Mouse (Mus musculus): ENCODE results near the gene 4932438A13Rik. TPM values are rescaled to one million over a fixed set of nuclear protein-coding genes. Genes with fewer than 3 reads are reported as not detected.

Gene 4932438A13Rik
- polyA plus RNA-seq, 1 experiment = 4.3 TPM

DNA sequence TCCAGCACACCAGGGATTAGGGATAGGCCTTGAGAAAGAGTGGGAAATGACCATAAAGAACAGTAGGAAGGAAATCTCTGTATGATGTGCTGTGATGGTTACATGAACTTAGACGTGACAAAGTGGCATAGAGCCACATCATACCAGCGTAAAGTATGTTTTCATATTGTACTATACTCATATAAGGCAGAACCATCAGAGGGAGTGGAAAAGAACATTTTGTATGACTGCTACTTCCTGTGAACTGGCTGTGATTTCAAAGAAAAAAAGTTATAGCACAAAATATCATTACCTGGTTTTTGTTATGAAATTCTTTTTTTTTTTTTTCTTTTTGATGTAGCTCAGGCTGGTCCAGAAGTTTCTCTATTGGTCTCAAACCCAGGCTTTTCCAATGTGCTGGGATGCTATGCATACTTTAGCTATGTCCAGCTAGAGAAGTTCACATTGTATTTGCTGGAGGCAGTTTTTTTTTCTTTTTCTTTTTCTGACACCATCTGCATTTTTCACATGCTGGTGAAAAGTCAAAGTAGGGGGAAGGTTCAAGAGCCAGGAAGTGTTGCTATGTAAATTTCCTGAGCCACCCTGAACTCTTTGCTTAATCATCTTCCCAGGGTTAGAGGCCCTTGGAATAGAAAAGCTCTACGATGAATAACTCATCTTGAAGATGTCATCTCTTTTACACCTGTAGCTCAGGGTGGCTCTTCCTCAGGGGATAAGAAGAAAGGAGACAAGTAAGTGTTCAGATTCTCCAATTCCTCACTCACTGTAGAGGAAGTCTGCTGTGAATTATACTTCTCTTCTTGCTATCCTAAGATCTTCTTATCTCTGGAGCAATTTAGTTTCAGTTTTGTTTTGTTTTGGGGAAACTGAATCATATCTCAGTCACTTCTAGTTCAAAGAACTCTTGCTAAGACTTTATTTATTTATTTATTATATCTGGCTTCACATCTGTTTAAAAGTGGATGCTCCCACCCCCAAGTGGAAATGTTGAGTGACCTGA lies 1.2 kb upstream of the 4932438A13Rik start:
- Histone ChIP-seq H3K4me3 (peak overlapping the region; percentile 67), H3K4me2 (ENCODE audit: low read depth) (peak overlapping the region; percentile 67)

GRCm38 (mm10) chr3:36863427-36863826 lies 523 bp downstream of the 4932438A13Rik start:
- peaks cover 9% of the 10 kb centered on the region for H3K79me2 ChIP-seq (ENCODE audit: control insufficient read depth, insufficient read depth)
- H3K4me2 ChIP-seq (ENCODE audit: low read depth) = peak overlapping the region; percentile 87
- peak overlapping the region; percentile 67 for H3K4me3 ChIP-seq
- H3K27me3 ChIP-seq (ENCODE audit: control insufficient read depth, insufficient read depth, insufficient read length) = no peaks in the 10 kb centered on the region
- no peaks in the 10 kb centered on the region for H3K36me3 ChIP-seq (ENCODE audit: control insufficient read depth, insufficient read depth)
- H3ac ChIP-seq (ENCODE audit: control insufficient read depth, insufficient read length) = peak overlapping the region; percentile 21
- TF ChIP-seq TCF3 (IDR thresholded peaks at IDR 0.05; ENCODE audit: insufficient read length, low read depth) (no peak), MYOG (IDR thresholded peaks at IDR 0.05; ENCODE audit: control insufficient read depth in 1 of 3, insufficient read depth in 1 of 3, insufficient read length in 2 of 3, low read depth in 2 of 3) (no peak), USF1 (IDR thresholded peaks at IDR 0.05; ENCODE audit: low read depth) (no peak), POLR2AphosphoS2 (IDR thresholded peaks at IDR 0.05; ENCODE audit: insufficient read length, low read depth) (no peak), POLR2A (IDR thresholded peaks at IDR 0.05; ENCODE audit: insufficient read length, low read depth) (no peak), MAX (IDR thresholded peaks at IDR 0.05; ENCODE audit: low read depth) (no peak), CEBPB (IDR thresholded peaks at IDR 0.05; ENCODE audit: insufficient read depth, poor library complexity, severe bottlenecking) (no peak), TCF12 (IDR thresholded peaks at IDR 0.05; ENCODE audit: insufficient read depth, poor library complexity, severe bottlenecking) (no peak), REST (IDR thresholded peaks at IDR 0.05; ENCODE audit: insufficient read depth, insufficient read length) (no peak), E2F4 (IDR thresholded peaks at IDR 0.05; ENCODE audit: insufficient read depth) (no peak), MYOD1 (IDR thresholded peaks at IDR 0.05; ENCODE audit: control insufficient read depth in 1 of 3, insufficient read length in 2 of 3, low read depth in 2 of 3) (no peak), SRF (IDR thresholded peaks at IDR 0.05; ENCODE audit: control insufficient read depth, insufficient read length, low read depth) (no peak)

More for the DNA sequence above, 1.2 kb upstream of the 4932438A13Rik start:
- H3K27me3 ChIP-seq (ENCODE audit: control insufficient read depth, insufficient read depth, insufficient read length) = no peaks in the 10 kb centered on the region
- TF ChIP-seq TCF12 (IDR thresholded peaks at IDR 0.05; ENCODE audit: insufficient read depth, poor library complexity, severe bottlenecking) (no peak), POLR2A (IDR thresholded peaks at IDR 0.05; ENCODE audit: insufficient read length, low read depth) (no peak), POLR2AphosphoS2 (IDR thresholded peaks at IDR 0.05; ENCODE audit: insufficient read length, low read depth) (no peak), MYOD1 (IDR thresholded peaks at IDR 0.05; ENCODE audit: control insufficient read depth in 1 of 3, insufficient read length in 2 of 3, low read depth in 2 of 3) (no peak), SRF (IDR thresholded peaks at IDR 0.05; ENCODE audit: control insufficient read depth, insufficient read length, low read depth) (no peak)
- peaks cover 9% of the 10 kb centered on the region for H3K79me2 ChIP-seq (ENCODE audit: control insufficient read depth, insufficient read depth)
- no peak overlapping the region for H3ac ChIP-seq (ENCODE audit: control insufficient read depth, insufficient read length)
- no peaks in the 10 kb centered on the region for H3K36me3 ChIP-seq (ENCODE audit: control insufficient read depth, insufficient read depth)

- Histone ChIP-seq H3K4me2 (ENCODE audit: low read depth) (peak overlapping the region; percentile 87), H3K4me3 (peak overlapping the region; percentile 67), H3K27me3 (ENCODE audit: control insufficient read depth, insufficient read depth, insufficient read length) (no peaks in the 10 kb centered on the region), H3K36me3 (ENCODE audit: control insufficient read depth, insufficient read depth) (no peaks in the 10 kb centered on the region), H3K79me2 (ENCODE audit: control insufficient read depth, insufficient read depth) (peaks cover 9% of the 10 kb centered on the region), H3ac (ENCODE audit: control insufficient read depth, insufficient read length) (peak overlapping the region; percentile 21)
- TF ChIP-seq USF1 (IDR thresholded peaks at IDR 0.05; ENCODE audit: low read depth) (no peak), TCF3 (IDR thresholded peaks at IDR 0.05; ENCODE audit: insufficient read length, low read depth) (no peak), POLR2A (IDR thresholded peaks at IDR 0.05; ENCODE audit: insufficient read length, low read depth) (no peak), REST (IDR thresholded peaks at IDR 0.05; ENCODE audit: insufficient read depth, insufficient read length) (no peak), MAX (IDR thresholded peaks at IDR 0.05; ENCODE audit: low read depth) (no peak), SRF (IDR thresholded peaks at IDR 0.05; ENCODE audit: control insufficient read depth, insufficient read length, low read depth) (no peak), CEBPB (IDR thresholded peaks at IDR 0.05; ENCODE audit: insufficient read depth, poor library complexity, severe bottlenecking) (no peak)
These were observed 977 bp downstream of the 4932438A13Rik start for GRCm38 (mm10) chr3:36863881-36864280.

- TF ChIP-seq TCF3 (IDR thresholded peaks at IDR 0.05; ENCODE audit: insufficient read length, low read depth) (no peak), CEBPB (IDR thresholded peaks at IDR 0.05; ENCODE audit: insufficient read depth, poor library complexity, severe bottlenecking) (no peak), SRF (IDR thresholded peaks at IDR 0.05; ENCODE audit: control insufficient read depth, insufficient read length, low read depth) (no peak), MAX (IDR thresholded peaks at IDR 0.05; ENCODE audit: low read depth) (no peak), E2F4 (IDR thresholded peaks at IDR 0.05; ENCODE audit: insufficient read depth) (no peak), POLR2A (IDR thresholded peaks at IDR 0.05; ENCODE audit: insufficient read length, low read depth) (no peak), MYOG (IDR thresholded peaks at IDR 0.05; ENCODE audit: control insufficient read depth in 1 of 3, insufficient read depth in 1 of 3, insufficient read length in 2 of 3, low read depth in 2 of 3) (no peak), MYOD1 (IDR thresholded peaks at IDR 0.05; ENCODE audit: control insufficient read depth in 1 of 3, insufficient read length in 2 of 3, low read depth in 2 of 3) (no peak), USF1 (IDR thresholded peaks at IDR 0.05; ENCODE audit: low read depth) (no peak), POLR2AphosphoS2 (IDR thresholded peaks at IDR 0.05; ENCODE audit: insufficient read length, low read depth) (no peak), TCF12 (IDR thresholded peaks at IDR 0.05; ENCODE audit: insufficient read depth, poor library complexity, severe bottlenecking) (no peak), REST (IDR thresholded peaks at IDR 0.05; ENCODE audit: insufficient read depth, insufficient read length) (no peak)
- Histone ChIP-seq H3K4me2 (ENCODE audit: low read depth) (peak overlapping the region; percentile 87), H3K27me3 (ENCODE audit: control insufficient read depth, insufficient read depth, insufficient read length) (no peaks in the 10 kb centered on the region), H3ac (ENCODE audit: control insufficient read depth, insufficient read length) (no peak overlapping the region), H3K79me2 (ENCODE audit: control insufficient read depth, insufficient read depth) (peaks cover 9% of the 10 kb centered on the region), H3K36me3 (ENCODE audit: control insufficient read depth, insufficient read depth) (no peaks in the 10 kb centered on the region), H3K4me3 (peak overlapping the region; percentile 67)
These were observed 1.6 kb downstream of the 4932438A13Rik start for GRCm38 (mm10) chr3:36864466-36864865.

Measured in myocyte (in vitro differentiated cells).